Mouse (Mus musculus) brain, embryonic 14.5 days (tissue): ENCODE measurements around the gene Bcl2l13. TPM values are rescaled to one million over a fixed set of nuclear protein-coding genes. Genes with fewer than 3 reads are reported as not detected.
"Not testable (repeated sequence)": the region's sequence is repeated elsewhere in the genome, so short reads cannot be mapped to it uniquely, and the experiment has no call there.

Experiments used
- DNase-seq: peaks from one replicate; pipeline ENCODE4 v3.0.0-alpha.2; 2011; ENCODE audit warnings: low read depth
- CTCF ChIP-seq: fragments of 200-500 bp; IDR thresholded peaks from 2 replicates; pipeline ENCODE4 v1.5.1; 2012; ENCODE audit warnings: inconsistent platforms, mild to moderate bottlenecking, moderate library complexity, borderline replicate concordance; ENCODE audit not compliant: insufficient read depth, insufficient read length; ENCODE audit errors: extremely low read depth
- POLR2A ChIP-seq: fragments of 200-500 bp; IDR thresholded peaks from 2 replicates; pipeline ENCODE4 v1.6.1; 2012; ENCODE audit warnings: mild to moderate bottlenecking, inconsistent platforms, borderline replicate concordance; ENCODE audit not compliant: poor library complexity, insufficient read depth, insufficient read length, severe bottlenecking; ENCODE audit errors: extremely low read depth
- polyA plus RNA-seq: library from polyadenylated mRNA; depleted of rRNA; stranded (reverse); fragments of >200 nt; gene quantifications from 2 replicates; pipeline ENCODE4 v1.2.3, GENCODE M21; 2012

Bcl2l13 gene
- polyA plus RNA-seq, 1 experiment = 31.3 TPM

GRCm38 (mm10) chr6:120909501-120909900 is 73.5 kb downstream of the Bcl2l13 start:
- TF ChIP-seq CTCF (no peak), POLR2A (no peak)
- no peak for DNase-seq

DNA sequence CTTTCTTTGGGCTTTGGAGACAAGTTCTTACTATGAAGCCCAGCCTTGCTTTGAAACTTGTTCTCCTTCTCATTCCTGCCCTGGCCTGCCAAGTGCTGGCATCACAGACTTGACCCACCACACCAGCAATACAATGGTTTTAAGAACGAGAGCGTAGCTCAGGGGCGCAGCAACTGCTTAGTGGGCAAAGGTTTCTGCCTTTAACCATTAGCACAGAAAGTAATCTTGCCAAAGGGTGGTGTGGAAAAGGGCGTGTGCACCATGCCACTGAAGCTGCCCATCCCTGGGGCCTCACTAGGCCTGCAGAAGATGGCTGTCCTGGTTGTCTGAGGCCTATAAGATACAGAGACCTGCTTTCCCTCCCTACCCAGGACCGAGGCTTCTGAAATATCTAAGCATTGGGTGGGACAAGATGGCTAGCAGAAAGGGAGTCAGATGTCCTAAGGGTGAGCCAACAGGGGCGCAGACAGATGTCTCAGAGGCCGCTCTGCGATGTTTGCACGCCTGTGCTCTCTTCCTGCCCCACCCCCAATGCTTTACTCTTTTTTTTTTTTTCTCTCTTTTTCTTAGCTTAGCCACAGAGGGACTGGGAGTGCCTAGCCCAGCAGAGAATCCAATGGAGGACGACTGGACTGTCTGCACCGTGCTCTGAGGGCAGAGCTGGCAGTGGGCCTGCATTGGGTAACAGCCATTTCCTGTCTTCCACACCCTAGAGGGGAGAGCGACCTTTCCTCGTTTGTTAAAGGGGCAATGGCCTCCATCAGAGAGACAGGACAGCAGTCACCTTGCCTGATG is 75.4 kb downstream of the Bcl2l13 start:
- no peak for DNase-seq
- no peak for TF ChIP-seq CTCF
- TF ChIP-seq POLR2A = no peak

DNA sequence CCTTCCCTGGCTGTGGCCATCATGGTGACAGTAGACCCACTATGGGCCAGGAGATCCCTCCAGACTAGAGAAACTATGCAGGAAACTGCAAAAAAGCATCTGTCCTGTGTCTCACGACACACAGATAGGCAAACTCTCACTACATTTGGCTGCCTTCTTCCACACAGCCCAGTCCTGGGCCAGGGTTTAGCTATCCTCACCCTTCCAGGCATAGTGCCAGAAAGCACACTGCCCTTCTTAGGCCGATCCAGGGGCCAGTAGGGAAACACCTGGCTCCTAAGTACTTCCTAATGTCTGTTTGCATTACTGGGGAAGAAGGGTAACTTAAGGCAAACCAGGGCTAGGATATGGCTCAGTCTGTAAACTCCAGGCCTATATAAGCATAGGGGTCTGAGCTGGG is 76.9 kb downstream of the Bcl2l13 start:
- no peak for TF ChIP-seq POLR2A
- no peak for TF ChIP-seq CTCF
- DNase-seq = no peak

DNA sequence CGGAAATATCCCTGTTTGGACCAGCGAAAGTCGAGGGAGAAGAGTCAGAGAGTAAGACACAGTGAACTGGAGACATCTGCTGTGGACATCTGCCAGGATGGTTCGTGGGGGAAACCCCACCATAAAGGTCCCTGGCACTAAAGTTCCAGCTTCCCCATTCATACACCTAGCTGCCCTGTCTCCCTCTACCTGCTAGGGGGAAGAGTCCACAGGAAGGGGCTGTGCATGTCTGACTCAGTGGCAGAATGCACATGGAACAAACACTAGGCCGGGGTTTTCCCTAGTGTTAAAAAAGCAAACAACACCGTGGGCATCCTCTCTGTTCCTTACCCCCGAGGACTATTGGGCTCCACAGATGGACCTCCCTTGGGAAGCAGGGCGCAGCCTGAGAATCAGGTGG is 77.8 kb downstream of the Bcl2l13 start:
- no peak for DNase-seq
- TF ChIP-seq POLR2A (no peak), CTCF (no peak)

DNA sequence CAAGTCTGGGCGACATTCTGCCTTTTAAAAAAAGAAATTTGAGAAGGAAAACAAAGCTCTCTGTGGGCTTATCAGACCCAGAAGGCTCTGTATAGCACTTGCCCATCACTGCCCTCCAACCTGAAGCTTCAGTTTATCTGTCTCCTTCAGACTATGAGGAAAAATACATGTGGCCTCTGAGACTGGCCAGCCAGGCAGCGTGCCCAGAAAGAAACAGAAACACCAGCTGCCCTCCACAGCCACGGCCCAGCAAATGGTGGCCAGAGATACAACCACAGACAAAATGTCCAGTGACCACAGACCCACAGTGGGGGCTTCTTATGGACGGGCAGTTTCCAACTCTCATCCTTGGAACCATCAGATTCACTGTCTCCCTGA is 78.5 kb downstream of the Bcl2l13 start:
- TF ChIP-seq POLR2A (no peak), CTCF (no peak)
- DNase-seq = no peak

GRCm38 (mm10) chr6:120914911-120915648 is 79.1 kb downstream of the Bcl2l13 start:
- no peak for TF ChIP-seq POLR2A
- TF ChIP-seq CTCF = peak; percentile 41; the same call in 1 of the 2 replicates
- DNase-seq = peak; percentile 20

- no peak for DNase-seq
- TF ChIP-seq POLR2A (no peak), CTCF (no peak)
Observed at GRCm38 (mm10) chr6:120915649-120915975, 79.6 kb downstream of the Bcl2l13 start.

DNA sequence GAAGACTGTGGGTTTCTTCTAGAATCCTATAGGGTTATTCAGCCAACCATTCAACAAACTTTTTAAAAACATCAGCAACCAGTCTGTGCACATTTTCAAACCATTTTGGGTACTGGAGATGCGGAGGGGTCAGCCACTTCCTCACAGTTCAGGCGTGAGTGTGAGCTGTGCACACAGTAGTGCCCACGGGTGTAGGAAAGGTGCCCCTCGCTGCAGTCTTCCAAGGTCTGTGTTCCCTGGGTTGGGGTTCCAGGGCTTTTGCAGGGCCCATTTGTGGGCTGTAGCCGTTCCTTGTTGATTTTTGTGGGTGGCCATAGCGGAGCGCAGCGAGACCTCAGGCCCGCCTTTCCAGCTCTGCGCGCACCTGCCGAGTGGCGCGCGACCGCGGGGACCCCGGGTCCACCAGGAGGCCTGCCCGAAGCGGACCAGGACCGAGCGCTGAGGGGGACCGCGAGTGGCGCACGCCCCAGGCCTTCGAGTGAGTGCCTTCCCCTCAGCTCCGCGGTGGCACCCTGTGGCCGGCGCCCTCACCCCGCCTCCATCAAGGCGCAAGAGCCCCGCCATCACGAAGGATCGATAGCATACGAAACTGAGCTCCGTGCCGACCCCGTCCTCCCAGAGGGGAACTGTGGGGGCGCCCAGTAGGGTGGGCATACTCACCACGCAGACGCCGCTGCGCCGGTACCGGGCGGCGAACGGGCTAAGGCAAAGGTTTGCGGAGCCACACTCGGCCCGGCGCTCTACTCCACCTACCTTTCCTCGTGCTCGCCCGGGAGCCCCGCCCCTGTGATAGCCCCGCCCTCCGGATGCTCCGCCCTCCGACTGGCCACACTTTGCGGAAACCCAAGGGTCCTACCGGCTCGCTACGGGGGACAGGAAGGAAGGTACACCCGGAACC is 80.3 kb downstream of the Bcl2l13 start, which contains the start of gene Bid:
Gene Bid (minus strand): TSS at position 780 of the 898 bp plus-strand sequence.
- TF ChIP-seq POLR2A = peak; percentile 45; the same call in 1 of the 2 replicates
- no peak for TF ChIP-seq CTCF
- peak; percentile 86 for DNase-seq

GRCm38 (mm10) chr6:120916972-120917881 is 81.2 kb downstream of the Bcl2l13 start:
- not testable (repeated sequence) for DNase-seq

- peak; percentile 57 for DNase-seq
- TF ChIP-seq CTCF (no peak), POLR2A (no peak)
Observed at GRCm38 (mm10) chr6:120917975-120918374, 82.0 kb downstream of the Bcl2l13 start.

DNA sequence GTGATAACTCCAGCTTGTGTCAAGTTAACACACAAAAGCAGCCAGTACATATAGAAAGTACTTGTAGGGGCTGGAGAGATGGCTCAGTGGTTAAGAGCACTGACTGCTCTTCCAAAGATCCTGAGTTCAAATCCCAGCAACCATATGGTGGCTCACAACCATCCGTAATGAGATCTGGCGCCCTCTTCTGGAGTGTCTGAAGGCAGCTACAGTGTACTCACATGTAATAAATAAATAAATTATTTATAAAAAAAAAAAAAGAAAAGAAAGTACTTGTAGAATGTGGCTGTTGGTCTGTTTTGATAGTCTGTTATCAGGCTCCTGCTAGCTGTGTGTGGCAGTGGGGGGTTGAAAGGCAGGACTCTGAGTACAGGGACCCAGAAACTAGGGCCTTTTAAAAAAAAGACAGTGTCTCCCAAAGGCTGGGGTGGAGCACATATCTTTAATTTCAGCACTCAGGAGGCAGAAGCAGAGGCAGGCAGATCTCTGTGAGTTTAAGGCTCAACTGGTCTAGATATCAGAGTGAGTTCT is 88.8 kb downstream of the Bcl2l13 start:
- DNase-seq = not testable (repeated sequence)
